Mouse (Mus musculus) midbrain, embryonic 10.5 days (tissue): ENCODE data around the gene Fbxo17. TPM values are rescaled to one million over a fixed set of nuclear protein-coding genes. Genes with fewer than 3 reads are reported as not detected.

Experiments used
- DNase-seq: peaks from one replicate; pipeline ENCODE4 v3.0.0-alpha.2; 2017; ENCODE audit warnings: low spot score
- H3K27ac ChIP-seq: fragments of 300-500 bp; sonication (generic); replicated peaks from 2 replicates; pipeline ENCODE4 v1.5.1; 2016; ENCODE audit warnings: mild to moderate bottlenecking
- H3K27me3 ChIP-seq: fragments of 300-500 bp; sonication (generic); 2 replicates; pipeline ENCODE4 v1.6.1; 2016; ENCODE audit warnings: low read depth, mild to moderate bottlenecking; ENCODE audit not compliant: poor library complexity, severe bottlenecking
- H3K36me3 ChIP-seq: fragments of 300-500 bp; sonication (generic); 2 replicates; pipeline ENCODE4 v1.6.1; 2016; ENCODE audit warnings: mild to moderate bottlenecking, moderate library complexity
- H3K4me1 ChIP-seq: fragments of 300-500 bp; sonication (generic); 2 replicates; pipeline ENCODE4 v1.6.1; 2016
- H3K4me3 ChIP-seq: fragments of 300-500 bp; sonication (generic); 2 replicates; pipeline ENCODE4 v1.5.1; 2016; ENCODE audit warnings: mild to moderate bottlenecking, moderate library complexity
- H3K9me3 ChIP-seq: fragments of 300-500 bp; sonication (generic); replicated peaks from 2 replicates; pipeline ENCODE4 v1.6.1; 2016; ENCODE audit warnings: mild to moderate bottlenecking
- WGBS: fragments of 180-500 bp; shearing (Covaris S2); methylation state at CpG from one replicate; pipeline ENCODE4 v1.1.7; 2016; 5-methylcytosine and 5-hydroxymethylcytosine counted together
- polyA plus RNA-seq: library from polyadenylated mRNA; unstranded; fragments of >200 nt; fragmentation: Nextera tagmentation; extraction: Ambion mirVana; gene quantifications from 2 replicates; pipeline ENCODE4 v1.2.1, GENCODE M21; 2016

Gene Fbxo17
- polyA plus RNA-seq, 1 experiment from 2014 or later: 9.0 TPM

GRCm38 (mm10) chr7:28749935-28750334 lies 33.3 kb downstream of the Fbxo17 start:
- H3K27me3 ChIP-seq: no peaks in the 10 kb centered on the region
- no peak for DNase-seq
- H3K36me3 ChIP-seq: peaks cover 85% of the 10 kb centered on the region
- WGBS: 93% methylated on average over 7 of the region's 7 CpGs
- H3K4me1 ChIP-seq: no peaks in the 10 kb centered on the region
- no peak overlapping the region for H3K27ac ChIP-seq
- no peak overlapping the region for H3K4me3 ChIP-seq
- no peaks in the 10 kb centered on the region for H3K9me3 ChIP-seq

GRCm38 (mm10) chr7:28756079-28756478 lies 39.5 kb downstream of the Fbxo17 start, which contains the start of gene Ccer2:
TSS of gene Ccer2 (plus strand) at chr7:28756174.
- peaks cover 25% of the 10 kb centered on the region for H3K27me3 ChIP-seq
- peak within 1 kb of the TSS; percentile 12 for H3K4me3 ChIP-seq
- no peak for DNase-seq
- H3K27ac ChIP-seq: no peak within 1 kb of the TSS
- no peaks in the 10 kb centered on the region for H3K9me3 ChIP-seq
- H3K4me1 ChIP-seq: peaks cover 11% of the 10 kb centered on the region
- H3K36me3 ChIP-seq: peaks cover 66% of the 10 kb centered on the region
- WGBS: 4% methylated on average over 17 of the region's 17 CpGs

DNA sequence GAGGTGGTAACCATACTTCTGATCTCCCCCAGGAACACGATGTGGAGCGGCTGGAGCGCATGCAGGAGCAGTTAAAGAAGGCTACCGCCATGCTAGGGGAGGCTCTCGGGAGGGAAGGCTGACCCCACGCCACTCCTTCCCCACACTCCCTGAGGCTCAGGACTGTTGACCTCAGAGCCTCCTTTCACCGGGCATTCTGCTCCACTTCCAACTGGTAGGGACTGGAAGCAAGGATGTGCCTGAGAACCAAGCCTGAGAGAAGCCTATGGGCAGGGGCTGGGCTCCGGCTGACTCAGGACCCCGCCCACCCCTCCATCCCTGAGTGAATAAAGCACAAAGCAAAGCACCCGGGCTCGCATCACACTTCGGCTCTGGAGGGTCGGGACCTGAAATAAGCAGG lies 42.0 kb downstream of the Fbxo17 start:
- no peak for DNase-seq
- WGBS: 82% methylated on average over 13 of the region's 13 CpGs
- H3K27ac ChIP-seq: no peak overlapping the region
- peaks cover 11% of the 10 kb centered on the region for H3K4me1 ChIP-seq
- H3K9me3 ChIP-seq: no peaks in the 10 kb centered on the region
- peaks cover 25% of the 10 kb centered on the region for H3K27me3 ChIP-seq
- peaks cover 57% of the 10 kb centered on the region for H3K36me3 ChIP-seq
- no peak overlapping the region for H3K4me3 ChIP-seq

DNA sequence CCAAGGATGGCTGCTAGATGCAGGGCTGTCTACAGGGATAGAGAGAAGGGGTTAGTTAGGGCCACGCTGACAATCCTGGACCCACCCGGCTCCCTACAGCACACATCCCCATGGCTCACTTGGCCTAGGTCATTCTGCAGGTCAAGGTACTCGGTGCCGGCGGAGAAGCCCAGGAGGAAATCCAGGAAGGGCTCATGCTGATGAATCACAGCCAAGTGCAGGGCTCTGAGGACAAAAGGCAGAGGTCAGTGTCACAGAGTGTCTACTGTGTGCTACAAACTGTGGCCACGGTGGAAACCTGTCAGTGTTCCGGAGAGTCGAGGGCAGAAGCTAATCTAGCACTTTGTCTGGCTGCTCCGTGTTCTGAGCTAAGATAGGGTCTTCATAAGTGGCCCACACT lies 45.3 kb downstream of the Fbxo17 start:
- WGBS: 95% methylated on average over 9 of the region's 9 CpGs
- no peak overlapping the region for H3K4me3 ChIP-seq

DNA sequence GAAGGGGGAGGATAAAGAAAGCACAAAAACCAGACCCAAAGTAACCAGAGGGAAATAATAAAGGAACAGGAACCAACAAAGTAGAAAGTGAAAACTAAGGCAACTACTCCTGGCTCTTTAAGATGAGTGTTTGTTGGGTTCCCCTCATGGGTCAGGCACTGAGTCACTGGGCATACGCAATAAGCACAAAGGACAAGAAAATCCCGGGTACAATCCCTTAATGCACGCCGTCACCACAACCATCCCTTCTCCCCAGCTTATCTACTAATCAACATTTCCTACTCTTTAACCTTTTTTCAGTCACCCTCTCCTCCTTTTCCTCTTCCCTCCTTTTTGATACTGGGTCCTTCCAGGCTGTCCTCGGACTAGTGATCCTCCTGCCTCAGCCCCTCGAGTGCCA lies 48.6 kb downstream of the Fbxo17 start:
- DNase-seq: no peak
- peaks cover 35% of the 10 kb centered on the region for H3K4me1 ChIP-seq
- H3K9me3 ChIP-seq: no peaks in the 10 kb centered on the region
- H3K36me3 ChIP-seq: peaks cover 24% of the 10 kb centered on the region
- WGBS: 88% methylated on average over 6 of the region's 6 CpGs
- no peaks in the 10 kb centered on the region for H3K27me3 ChIP-seq
- H3K27ac ChIP-seq: no peak overlapping the region
- peak overlapping the region; percentile 84 for H3K4me3 ChIP-seq

More for the DNA sequence above, 45.3 kb downstream of the Fbxo17 start:
- Histone ChIP-seq H3K4me1 (peaks cover 15% of the 10 kb centered on the region), H3K27me3 (peaks cover 6% of the 10 kb centered on the region), H3K9me3 (no peaks in the 10 kb centered on the region), H3K27ac (no peak overlapping the region), H3K36me3 (peaks cover 48% of the 10 kb centered on the region)
- DNase-seq: no peak

- 1% methylated on average over 45 of the region's 45 CpGs for WGBS
- peak within 1 kb of the TSS; percentile 84 for H3K27ac ChIP-seq
- no peaks in the 10 kb centered on the region for H3K27me3 ChIP-seq
- H3K9me3 ChIP-seq: no peaks in the 10 kb centered on the region
- H3K4me1 ChIP-seq: peaks cover 35% of the 10 kb centered on the region
- peak within 1 kb of the TSS; percentile 84 for H3K4me3 ChIP-seq
- peak; percentile 98 for DNase-seq
- H3K36me3 ChIP-seq: peaks cover 13% of the 10 kb centered on the region
These were observed 49.7 kb downstream of the Fbxo17 start, which contains the start of gene Sirt2 for GRCm38 (mm10) chr7:28766173-28766879. TSS of gene Sirt2 (plus strand) at chr7:28766735.

DNA sequence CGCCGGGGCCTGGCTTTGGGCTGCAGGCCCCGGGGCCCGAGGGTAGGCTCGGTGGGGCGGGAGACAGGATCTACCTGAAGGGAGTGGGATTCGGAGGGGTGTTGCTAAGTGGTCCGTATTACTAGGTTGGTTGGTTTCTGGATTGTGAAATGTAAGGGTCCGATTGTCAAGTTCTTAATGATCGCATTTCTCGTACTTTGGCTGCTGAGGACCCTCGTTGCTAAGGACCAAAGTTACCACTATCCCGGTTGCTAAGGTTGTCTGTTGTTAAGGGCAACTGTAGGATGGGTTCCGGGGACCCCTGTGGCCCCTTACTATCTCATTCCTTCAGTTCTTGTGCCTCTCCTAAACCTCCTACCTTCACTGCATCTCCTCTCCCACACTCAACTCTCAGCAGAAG lies 50.3 kb downstream of the Fbxo17 start:
- H3K4me1 ChIP-seq: peaks cover 35% of the 10 kb centered on the region
- no peak for DNase-seq
- no peaks in the 10 kb centered on the region for H3K27me3 ChIP-seq
- peak overlapping the region; percentile 84 for H3K4me3 ChIP-seq
- 4% methylated on average over 14 of the region's 14 CpGs for WGBS
- H3K27ac ChIP-seq: peak overlapping the region; percentile 84
- no peaks in the 10 kb centered on the region for H3K9me3 ChIP-seq
- H3K36me3 ChIP-seq: peaks cover 11% of the 10 kb centered on the region

DNA sequence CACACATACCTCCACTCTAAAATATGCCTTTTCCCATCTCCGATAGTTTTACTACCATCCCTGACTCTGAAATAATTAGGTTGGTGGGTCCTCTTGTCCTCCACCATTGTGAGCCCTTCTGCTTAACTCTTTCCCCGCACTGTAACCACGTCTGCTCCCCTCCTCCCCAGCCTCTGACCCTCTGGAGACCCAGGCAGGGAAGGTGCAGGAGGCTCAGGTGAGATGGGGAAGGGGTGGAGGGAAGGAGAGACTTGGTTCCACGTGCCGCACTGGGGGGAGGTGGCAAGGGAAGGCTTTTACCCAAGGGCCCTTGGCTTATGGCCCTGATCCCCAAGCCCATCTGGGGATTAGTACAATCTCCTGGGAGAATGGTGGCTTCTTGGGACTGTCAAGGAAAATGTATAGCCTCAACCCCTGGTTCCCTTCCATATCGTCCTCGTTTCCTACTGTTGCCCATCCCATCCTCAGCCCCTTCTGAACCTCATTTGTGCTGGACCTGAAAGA lies 50.9 kb downstream of the Fbxo17 start, which contains the start of gene Nfkbib:
TSS of gene Nfkbib (minus strand) at position 51 of the 504 bp plus-strand sequence.
- Histone ChIP-seq H3K27me3 (no peaks in the 10 kb centered on the region), H3K36me3 (peaks cover 14% of the 10 kb centered on the region), H3K27ac (peak within 1 kb of the TSS; percentile 84), H3K4me1 (peaks cover 35% of the 10 kb centered on the region), H3K4me3 (peak within 1 kb of the TSS; percentile 84), H3K9me3 (no peaks in the 10 kb centered on the region)
- DNase-seq: no peak
- 70% methylated on average over 7 of the region's 7 CpGs for WGBS

- no peak overlapping the region for H3K27ac ChIP-seq
- DNase-seq: no peak
- WGBS: 92% methylated on average over 9 of the region's 9 CpGs
- no peaks in the 10 kb centered on the region for H3K9me3 ChIP-seq
- peaks cover 19% of the 10 kb centered on the region for H3K36me3 ChIP-seq
- H3K4me3 ChIP-seq: no peak overlapping the region
- H3K27me3 ChIP-seq: no peaks in the 10 kb centered on the region
- peaks cover 43% of the 10 kb centered on the region for H3K4me1 ChIP-seq
These were observed 52.9 kb downstream of the Fbxo17 start for GRCm38 (mm10) chr7:28769414-28769958.

- Histone ChIP-seq H3K4me1 (peaks cover 36% of the 10 kb centered on the region), H3K4me3 (no peak overlapping the region), H3K9me3 (no peaks in the 10 kb centered on the region), H3K27ac (no peak overlapping the region), H3K36me3 (peaks cover 23% of the 10 kb centered on the region), H3K27me3 (no peaks in the 10 kb centered on the region)
- no peak for DNase-seq
- WGBS: 91% methylated on average over 3 of the region's 3 CpGs
These were observed 53.7 kb downstream of the Fbxo17 start for GRCm38 (mm10) chr7:28770309-28770708.

- no peak for DNase-seq
- H3K27me3 ChIP-seq: no peaks in the 10 kb centered on the region
- peaks cover 28% of the 10 kb centered on the region for H3K4me1 ChIP-seq
- no peak overlapping the region for H3K4me3 ChIP-seq
- H3K27ac ChIP-seq: no peak overlapping the region
- peaks cover 27% of the 10 kb centered on the region for H3K36me3 ChIP-seq
- H3K9me3 ChIP-seq: no peaks in the 10 kb centered on the region
- 92% methylated on average over 11 of the region's 11 CpGs for WGBS
These were observed 55.3 kb downstream of the Fbxo17 start for GRCm38 (mm10) chr7:28771867-28772266.

- 82% methylated on average over 3 of the region's 3 CpGs for WGBS
- Histone ChIP-seq H3K9me3 (no peaks in the 10 kb centered on the region), H3K4me3 (no peak overlapping the region), H3K27ac (no peak overlapping the region), H3K4me1 (peaks cover 17% of the 10 kb centered on the region), H3K27me3 (no peaks in the 10 kb centered on the region), H3K36me3 (peaks cover 31% of the 10 kb centered on the region)
- DNase-seq: no peak
These were observed 56.6 kb downstream of the Fbxo17 start for GRCm38 (mm10) chr7:28773163-28773562.

DNA sequence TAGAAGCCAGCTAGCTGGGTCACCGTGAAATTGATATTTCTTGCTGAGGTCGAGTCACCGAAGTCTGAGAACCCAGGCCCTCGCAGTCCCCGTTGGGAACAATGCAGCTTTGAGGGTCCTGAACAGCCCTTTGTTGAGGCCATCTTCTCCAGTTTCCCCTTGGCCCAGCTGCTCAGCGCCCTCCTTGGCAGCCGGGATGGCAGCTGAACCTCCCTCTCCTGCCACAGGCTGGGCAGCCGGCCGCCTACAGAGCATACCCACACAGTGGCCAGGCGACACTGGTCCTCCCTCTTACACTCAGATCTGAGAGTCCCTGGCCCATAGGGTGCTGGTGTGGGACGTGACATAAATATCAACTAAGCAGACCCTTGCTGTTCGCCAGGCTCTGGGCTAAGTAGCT lies 57.6 kb downstream of the Fbxo17 start:
- peak overlapping the region; percentile 52; the same call in 1 of the 2 replicates for H3K27ac ChIP-seq
- 81% methylated on average over 12 of the region's 12 CpGs for WGBS
- no peak for DNase-seq

More for the DNA sequence above, 57.6 kb downstream of the Fbxo17 start:
- Histone ChIP-seq H3K9me3 (no peaks in the 10 kb centered on the region), H3K36me3 (peaks cover 31% of the 10 kb centered on the region), H3K4me3 (no peak overlapping the region), H3K4me1 (peaks cover 11% of the 10 kb centered on the region), H3K27me3 (no peaks in the 10 kb centered on the region)
